Mouse (Mus musculus) hindbrain, postnatal 0 days (tissue): Measurements from ENCODE around the gene Fcrla. TPM values are rescaled to one million over a fixed set of nuclear protein-coding genes. Genes with fewer than 3 reads are reported as not detected.

Source experiments
- ATAC-seq: fragments of 200-750 bp; cut with Nextera tagmentation; 2 replicates; pipeline ENCODE4 v1.8.0; 2017; ENCODE audit warnings: mild to moderate bottlenecking, moderate TSS enrichment, moderate library complexity
- DNase-seq: peaks from one replicate; pipeline ENCODE4 v3.0.0-alpha.2; 2015; ENCODE audit warnings: low spot score
- H3K27ac ChIP-seq: fragments of 300-500 bp; sonication (generic); 2 replicates; pipeline ENCODE4 v1.5.1; 2014; ENCODE audit warnings: mild to moderate bottlenecking
- H3K27me3 ChIP-seq: fragments of 300-500 bp; sonication (generic); 2 replicates; pipeline ENCODE4 v1.6.1; 2014; ENCODE audit warnings: low read length, mixed read lengths; ENCODE audit not compliant: insufficient read depth
- H3K36me3 ChIP-seq: fragments of 300-500 bp; sonication (generic); 2 replicates; pipeline ENCODE4 v1.6.1; 2014; ENCODE audit warnings: low read length, mixed read lengths; ENCODE audit not compliant: insufficient read depth
- H3K4me1 ChIP-seq: fragments of 300-500 bp; sonication (generic); 2 replicates; pipeline ENCODE4 v1.6.1; 2014; ENCODE audit warnings: antibody characterized with exemption, low read length, mixed read lengths; ENCODE audit not compliant: insufficient read depth
- H3K4me2 ChIP-seq: fragments of 300-500 bp; sonication (generic); 2 replicates; pipeline ENCODE4 v1.6.1; 2014; ENCODE audit warnings: low read depth, mild to moderate bottlenecking, low read length, moderate library complexity, mixed read lengths
- H3K4me3 ChIP-seq: fragments of 300-500 bp; sonication (generic); 2 replicates; pipeline ENCODE4 v1.5.1; 2014; ENCODE audit warnings: low read length
- H3K9ac ChIP-seq: fragments of 300-500 bp; sonication (generic); replicated peaks from 2 replicates; pipeline ENCODE4 v1.6.1; 2014; ENCODE audit warnings: mild to moderate bottlenecking, low read length, moderate library complexity, mixed read lengths
- H3K9me3 ChIP-seq: fragments of 300-500 bp; sonication (generic); 2 replicates; pipeline ENCODE4 v1.6.1; 2016; ENCODE audit warnings: low read length, mixed read lengths
- CTCF ChIP-seq: IDR thresholded peaks from 2 replicates; pipeline ENCODE4 v1.5.1; 2016; ENCODE audit warnings: antibody characterized with exemption, control low read depth, low read depth
- WGBS: fragments of 180-500 bp; shearing (Covaris S2); extraction: QIAGEN DNeasy Blood & Tissue Kit; methylation state at CpG from one replicate; pipeline ENCODE4 v1.1.7; 2014; 5-methylcytosine and 5-hydroxymethylcytosine counted together
- polyA plus RNA-seq: library from polyadenylated mRNA; unstranded; fragments of >200 nt; fragmentation: Nextera tagmentation; extraction: Ambion mirVana; gene quantifications from 2 replicates; pipeline ENCODE4 v1.2.1, GENCODE M21; 2015
- total RNA-seq: library from RNA; depleted of rRNA; stranded (reverse); fragments of >200 nt; gene quantifications from 2 replicates; pipeline ENCODE4 v1.2.3, GENCODE M21; 2014

The Fcrla gene
- total and polyA plus RNA-seq, 2 experiments from 2014 or later: not detected

GRCm38 (mm10) chr1:170972494-170972893, 45.1 kb upstream of the Fcrla start:
- TF ChIP-seq CTCF: no peak
- no peak overlapping the region for H3K27ac ChIP-seq
- H3K4me3 ChIP-seq: no peak overlapping the region
- no peaks in the 10 kb centered on the region for H3K9me3 ChIP-seq
- H3K27me3 ChIP-seq: no peaks in the 10 kb centered on the region
- DNase-seq (no peak), ATAC-seq (no peak)
- no peaks in the 10 kb centered on the region for H3K36me3 ChIP-seq
- no peak overlapping the region for H3K4me2 ChIP-seq
- WGBS: 85% methylated on average over 6 of the region's 6 CpGs
- H3K9ac ChIP-seq: no peak overlapping the region
- no peaks in the 10 kb centered on the region for H3K4me1 ChIP-seq

- WGBS: 65% methylated on average over 1 of the region's 1 CpGs
- H3K9ac ChIP-seq: no peak overlapping the region
- no peak for DNase-seq
These were observed 41.2 kb upstream of the Fcrla start for GRCm38 (mm10) chr1:170968576-170968975.

GRCm38 (mm10) chr1:170967581-170967980, 40.2 kb upstream of the Fcrla start:
- no peak for ATAC-seq
- H3K4me1 ChIP-seq: no peaks in the 10 kb centered on the region
- no peak for TF ChIP-seq CTCF
- H3K4me3 ChIP-seq: no peak overlapping the region
- H3K36me3 ChIP-seq: no peaks in the 10 kb centered on the region
- H3K9ac ChIP-seq: no peak overlapping the region
- H3K9me3 ChIP-seq: no peaks in the 10 kb centered on the region
- H3K4me2 ChIP-seq: no peak overlapping the region
- no peak for DNase-seq
- H3K27ac ChIP-seq: no peak overlapping the region
- 71% methylated on average over 3 of the region's 3 CpGs for WGBS
- H3K27me3 ChIP-seq: no peaks in the 10 kb centered on the region

More at GRCm38 (mm10) chr1:170968576-170968975, 41.2 kb upstream of the Fcrla start:
- Histone ChIP-seq H3K9me3 (no peaks in the 10 kb centered on the region), H3K36me3 (no peaks in the 10 kb centered on the region), H3K27ac (no peak overlapping the region), H3K4me3 (no peak overlapping the region), H3K4me2 (no peak overlapping the region), H3K27me3 (no peaks in the 10 kb centered on the region), H3K4me1 (no peaks in the 10 kb centered on the region)
- TF ChIP-seq CTCF: no peak
- no peak for ATAC-seq

DNA sequence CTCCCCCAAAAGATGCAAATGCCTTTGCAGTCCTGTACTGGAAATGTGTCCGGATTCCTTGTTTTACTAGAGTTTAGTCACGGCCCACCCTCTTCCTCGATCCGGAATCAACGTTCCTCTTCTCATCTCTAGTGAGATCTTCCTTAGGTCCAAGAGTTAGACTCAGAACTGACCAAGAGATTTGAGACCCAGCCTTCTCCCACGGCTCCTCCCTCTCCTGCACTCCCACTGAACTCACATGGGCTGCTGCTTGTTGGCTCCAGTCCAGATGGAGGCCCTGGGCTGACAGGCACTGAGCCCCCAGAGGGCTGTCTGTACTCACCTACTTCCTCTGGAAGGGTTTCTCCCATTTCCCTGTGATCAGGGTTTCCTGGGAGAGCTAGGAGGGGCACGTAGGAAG, 35.7 kb upstream of the Fcrla start:
- Histone ChIP-seq H3K4me3 (no peak overlapping the region), H3K9me3 (no peaks in the 10 kb centered on the region), H3K4me2 (no peak overlapping the region), H3K4me1 (no peaks in the 10 kb centered on the region), H3K36me3 (no peaks in the 10 kb centered on the region), H3K9ac (no peak overlapping the region), H3K27ac (no peak overlapping the region), H3K27me3 (no peaks in the 10 kb centered on the region)
- 74% methylated on average over 7 of the region's 7 CpGs for WGBS
- DNase-seq: no peak
- ATAC-seq: no peak
- no peak for TF ChIP-seq CTCF

- ATAC-seq (no peak), DNase-seq (no peak)
- 79% methylated on average over 2 of the region's 2 CpGs for WGBS
- H3K27ac ChIP-seq: no peak overlapping the region
- TF ChIP-seq CTCF: no peak
- no peaks in the 10 kb centered on the region for H3K4me1 ChIP-seq
- no peak overlapping the region for H3K4me3 ChIP-seq
- no peaks in the 10 kb centered on the region for H3K27me3 ChIP-seq
- no peaks in the 10 kb centered on the region for H3K9me3 ChIP-seq
- H3K9ac ChIP-seq: no peak overlapping the region
- H3K4me2 ChIP-seq: no peak overlapping the region
- H3K36me3 ChIP-seq: no peaks in the 10 kb centered on the region
These were observed 34.9 kb upstream of the Fcrla start for GRCm38 (mm10) chr1:170962301-170962700.

- Histone ChIP-seq H3K9me3 (no peaks in the 10 kb centered on the region), H3K27ac (no peak overlapping the region), H3K27me3 (no peaks in the 10 kb centered on the region), H3K4me1 (no peaks in the 10 kb centered on the region), H3K9ac (no peak overlapping the region), H3K36me3 (no peaks in the 10 kb centered on the region), H3K4me2 (no peak overlapping the region), H3K4me3 (no peak overlapping the region)
- WGBS: 72% methylated on average over 6 of the region's 6 CpGs
- no peak for ATAC-seq
- no peak for TF ChIP-seq CTCF
- DNase-seq: no peak
These were observed 33.7 kb upstream of the Fcrla start for GRCm38 (mm10) chr1:170961101-170961500.

- no peak overlapping the region for H3K4me2 ChIP-seq
- H3K9me3 ChIP-seq: no peaks in the 10 kb centered on the region
- no peak for DNase-seq
- no peak overlapping the region for H3K9ac ChIP-seq
- TF ChIP-seq CTCF: no peak
- no peak overlapping the region for H3K4me3 ChIP-seq
- no peaks in the 10 kb centered on the region for H3K4me1 ChIP-seq
- H3K27ac ChIP-seq: no peak overlapping the region
- no peaks in the 10 kb centered on the region for H3K27me3 ChIP-seq
- 85% methylated on average over 2 of the region's 2 CpGs for WGBS
- no peaks in the 10 kb centered on the region for H3K36me3 ChIP-seq
- ATAC-seq: no peak
These were observed 32.4 kb upstream of the Fcrla start for GRCm38 (mm10) chr1:170959791-170960190.
